Mouse (Mus musculus): ENCODE results near the gene Gm10318.

- TF ChIP-seq CTCF (IDR thresholded peaks at IDR 0.05; ENCODE audit: low read depth, low read length) (peak; percentile 29), POLR2A (IDR thresholded peaks at IDR 0.05; ENCODE audit: insufficient read depth, low read length) (no peak)
Measured at GRCm38 (mm10) chr10:77882553-77882952, 29.9 kb downstream of the Gm10318 start.

Measured in ES-Bruce4 (cell line).